13 mouse cellular contexts compared by ENCODE assay signal in genomic region chr16:32670354-32671124, GRCm38 (mm10). TPM values are rescaled to one million over a fixed set of nuclear protein-coding genes. Genes with fewer than 3 reads are reported as not detected.
DNase-seq lines count a peak whose midpoint lies in the region; ATAC-seq lines count a peak whose summit lies in the region.
"Had no signal": no experiment of that assay in that cellular context is flagged by ENCODE, and none has a peak within 500 bp of the region (broad histone marks: within the 10 kb centered on the region; RNA-seq: fewer than 3 reads in every experiment).

No protein-coding gene starts in this region.

- 0 out of 2 replicates have a peak, but pooled peaks have one; percentile 19 for ATAC-seq in liver, embryonic 11.5 days (replicated peaks; ENCODE audit: low FRiP score)
- ATAC-seq in frontal cortex, adult (ENCODE audit: low TSS enrichment) = no peak

- no peaks in the 10 kb centered on the region for H3K9me3 ChIP-seq in liver, embryonic 11.5 days (ENCODE audit: control insufficient read depth, low read length)
- H3K9me3 ChIP-seq: forebrain, embryonic 10.5 days; lung, embryonic 15.5 days; midbrain, embryonic 12.5 days had no signal

- peaks cover 26% of the 10 kb centered on the region for H3K36me3 ChIP-seq in liver, embryonic 11.5 days (ENCODE audit: control insufficient read depth, insufficient read depth, low read length)

- peaks cover 56% of the 10 kb centered on the region for H3K4me1 ChIP-seq in liver, embryonic 11.5 days (replicated peaks; ENCODE audit: control insufficient read depth, insufficient read depth, low read length)

- H3K9ac ChIP-seq in liver, embryonic 11.5 days (ENCODE audit: low read depth, low read length) = no peak overlapping the region
- H3K9ac ChIP-seq: lung, embryonic 15.5 days; midbrain, embryonic 12.5 days had no signal

- no peak overlapping the region for H3K4me3 ChIP-seq in liver, embryonic 11.5 days (ENCODE audit: low read depth, low read length)
- H3K4me3 ChIP-seq: forebrain, embryonic 10.5 days; lung, embryonic 15.5 days; midbrain, embryonic 12.5 days had no signal

- WGBS in liver, embryonic 11.5 days = 60% methylated on average over 10 of the region's 10 CpGs

- peak overlapping the region; percentile 26 for H3K4me2 ChIP-seq in liver, embryonic 11.5 days
- H3K4me2 ChIP-seq: lung, embryonic 15.5 days; midbrain, embryonic 12.5 days had no signal

- DNase-seq in adrenal gland, adult (ENCODE audit: inconsistent age in 2 of 2, low spot score in 1 of 2) = peak; percentile 61 to 71
- DNase-seq in adrenal gland, adult 18-20 months (ENCODE audit: low spot score in 2 of 2) = no peak
- peak; percentile 44 to 68 for DNase-seq in spleen, postnatal 36 days (ENCODE audit: low spot score in 2 of 2)
- DNase-seq in spleen, postnatal 14 days (ENCODE audit: low spot score in 2 of 2) = no peak
- no peak for DNase-seq in liver, embryonic 11.5 days (ENCODE audit: low spot score)
- DNase-seq in cerebellum, adult 18-20 months = no peak
- DNase-seq in retina, embryonic 14.5 days (ENCODE audit: low spot score) = no peak
- DNase-seq: cerebellum, adult 8-10 months; heart, postnatal 14 days had no signal

- H3K27ac ChIP-seq in liver, embryonic 11.5 days (ENCODE audit: low read depth, low read length) = no peak overlapping the region
- H3K27ac ChIP-seq: lung, embryonic 15.5 days; midbrain, embryonic 12.5 days had no signal

- no peaks in the 10 kb centered on the region for H3K27me3 ChIP-seq in liver, embryonic 11.5 days (replicated peaks; ENCODE audit: control insufficient read depth, insufficient read depth, low read length)
- H3K27me3 ChIP-seq: lung, embryonic 15.5 days; midbrain, embryonic 12.5 days had no signal

RNA-seq across cellular contexts. Expression of gene Tnk2, which starts 26.9 kb away (rescaled TPM):
- 10 to 100 TPM; 29.9 to 33.1 TPM for total RNA-seq in adrenal gland, adult 18-20 months (2021)
- polyA plus RNA-seq in liver, embryonic 11.5 days (2014; fragmentation: Nextera tagmentation; extraction: Ambion mirVana) = 10.8 and 11.6 TPM in 2 replicates

Comparison
In these comparisons a context has a peak if more than half of its experiments do, and no peak if none do; other contexts are left out.
1. DNase-seq: peak in adrenal gland, adult (2 of 2) and spleen, postnatal 36 days (2 of 2); none in adrenal gland, adult 18-20 months (0 of 2), spleen, postnatal 14 days (0 of 2), liver, embryonic 11.5 days (single experiment), cerebellum, adult 18-20 months (0 of 2) and retina, embryonic 14.5 days (single experiment).